Mouse (Mus musculus) liver, embryonic 14.5 days (tissue): ENCODE results near the gene Tgfb2.

ENCODE experiments used
- CTCF ChIP-seq: IDR thresholded peaks from 2 replicates; pipeline ENCODE4 v1.5.1; 2016; ENCODE audit warnings: antibody characterized with exemption, low read depth, control low read depth
- EP300 ChIP-seq: IDR thresholded peaks from 2 replicates; pipeline ENCODE4 v1.6.1; 2016; ENCODE audit warnings: antibody characterized with exemption, low read depth

DNA sequence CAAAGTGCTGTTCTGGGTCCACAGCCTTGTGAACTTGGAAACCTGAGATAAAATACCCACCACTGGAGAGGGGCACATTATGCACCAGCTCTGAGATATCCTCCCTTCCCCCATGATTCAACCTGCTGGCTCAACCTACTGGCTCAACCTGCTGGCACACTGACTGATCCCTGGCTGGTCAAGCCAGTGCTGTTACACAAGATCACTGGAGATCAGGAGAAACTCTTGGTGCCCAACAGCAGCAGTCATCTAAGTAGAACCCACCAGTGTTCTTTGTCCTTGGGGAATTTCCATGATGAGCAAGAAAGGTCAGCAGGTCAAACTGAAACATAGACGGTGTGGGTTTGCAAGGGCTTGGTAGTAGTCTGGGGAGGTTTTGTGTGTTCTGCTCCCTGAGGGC lies 49.6 kb downstream of the Tgfb2 start:
- TF ChIP-seq EP300 (no peak), CTCF (no peak)
